Mouse (Mus musculus) CH12.LX (cell line): Measurements from ENCODE around the gene Lypd9. TPM values are rescaled to one million over a fixed set of nuclear protein-coding genes. Genes with fewer than 3 reads are reported as not detected.
A peak's percentile ranks its signal among the peaks of the same experiment; 100 is the strongest.

Experiments used
- DNase-seq: peaks from one replicate; pipeline ENCODE4 v3.0.0-alpha.2; 2013; ENCODE audit errors: extremely low read depth
- H3K27ac ChIP-seq: 2 replicates; pipeline ENCODE4 v1.5.1; 2012; ENCODE audit warnings: low read depth, mild to moderate bottlenecking, control low read depth, moderate library complexity; ENCODE audit not compliant: insufficient read depth
- H3K27me3 ChIP-seq: replicated peaks from 2 replicates; pipeline ENCODE3; 2012; ENCODE audit warnings: inconsistent platforms
- H3K36me3 ChIP-seq, 2 experiments: replicated peaks in 1 of 2; 2 replicates each; pipeline versions ENCODE3 to v1.6.1; 2012; ENCODE audit warnings: inconsistent platforms in 1 of 2, low read length in 1 of 2, mild to moderate bottlenecking in 1 of 2, mixed read lengths in 1 of 2, moderate library complexity in 1 of 2; ENCODE audit not compliant: control insufficient read depth in 1 of 2, insufficient read depth in 1 of 2
- H3K4me1 ChIP-seq, 2 experiments: 2 replicates each; pipeline ENCODE4 v1.6.1; 2012; ENCODE audit warnings: inconsistent platforms in 1 of 2, moderate library complexity in 1 of 2; ENCODE audit not compliant: insufficient read depth in 2 of 2, control insufficient read depth in 1 of 2
- H3K4me2 ChIP-seq: 2 replicates; pipeline ENCODE4 v1.6.1; 2012; ENCODE audit warnings: low read depth, mild to moderate bottlenecking, control low read depth; ENCODE audit not compliant: poor library complexity, insufficient read depth, severe bottlenecking
- H3K4me3 ChIP-seq, 3 experiments: fragments of 150-350 bp in 1 of 3; sonication (generic) in 1 of 3; replicated peaks in 1 of 3; 2 replicates each; pipeline versions ENCODE3 to v1.5.1; 2011 to 2012; ENCODE audit warnings: low read depth in 2 of 3, low read length in 2 of 3, mild to moderate bottlenecking in 2 of 3, moderate library complexity in 2 of 3, control low read depth in 1 of 3, improper control_type of control experiment in 1 of 3, inconsistent platforms in 1 of 3, mixed read lengths in 1 of 3; ENCODE audit not compliant: poor library complexity in 1 of 3
- H3K79me2 ChIP-seq: replicated peaks from 2 replicates; pipeline ENCODE4 v1.6.1; 2012; ENCODE audit warnings: mild to moderate bottlenecking, moderate library complexity; ENCODE audit not compliant: control insufficient read depth, poor library complexity, insufficient read depth, severe bottlenecking; ENCODE audit errors: extremely low read depth
- H3K9ac ChIP-seq: 2 replicates; pipeline ENCODE4 v1.6.1; 2012; ENCODE audit warnings: low read depth, mild to moderate bottlenecking, control low read depth, moderate library complexity; ENCODE audit not compliant: insufficient read depth
- H3K9me3 ChIP-seq: replicated peaks from 2 replicates; pipeline ENCODE3; 2012; ENCODE audit warnings: low read length, inconsistent platforms, mixed read lengths
- RAD21 ChIP-seq: IDR thresholded peaks from 2 replicates; pipeline ENCODE4 v1.6.1; 2011; ENCODE audit warnings: low read depth, mild to moderate bottlenecking, low read length, improper control_type of control experiment, moderate library complexity
- RCOR1 ChIP-seq: conservative IDR thresholded peaks from 2 replicates; pipeline ENCODE4 v1.6.1; 2012; ENCODE audit warnings: low read depth, mild to moderate bottlenecking, inconsistent platforms, low read length, improper control_type of control experiment
- ZC3H11A ChIP-seq: IDR thresholded peaks from 2 replicates; pipeline ENCODE4 v1.6.1; 2012; ENCODE audit warnings: low read depth, mild to moderate bottlenecking, inconsistent platforms, low read length, improper control_type of control experiment
- dilution Hi-C: fragments of 300-500 bp; cut with MboI; formaldehyde crosslinking; loops from 2 replicates; pipeline ENCODE4 v1.14.3; 2020; ENCODE audit warnings: low sequenced_read_pairs; ENCODE audit not compliant: extremely low pct_unique_long_range_greater_than_20kb, extremely low pct_ligation_motif_present
- in situ Hi-C: fragments of 300-500 bp; cut with MboI; formaldehyde crosslinking; loops from 3 replicates; pipeline ENCODE4 v1.14.3; 2019; ENCODE audit warnings: low sequenced_read_pairs, low pct_ligation_motif_present, low pct_unique_long_range_greater_than_20kb, mixed read lengths
- polyA plus RNA-seq: library from polyadenylated mRNA; unstranded; fragments of >175 nt; gene quantifications from 2 replicates; pipeline ENCODE4 v1.2.1, GENCODE M21; 2012; ENCODE audit warnings: low read depth; ENCODE audit not compliant: insufficient read length
- total RNA-seq, 2 experiments: library from RNA; depleted of rRNA; stranded (reverse); fragments of 300-350 nt in 1 of 2; fragments of >200 nt in 1 of 2; gene quantifications; 2 replicates each; pipeline ENCODE4 v1.2.3; 2012 to 2014

The Lypd9 gene
- total and polyA plus RNA-seq, 3 experiments, result not detected

- peak; percentile 11 for DNase-seq
- in situ Hi-C loops, result loop anchor here (5.0 kb wide), 1 partner anchor 32 kb away; the partner anchor contains the start of gene Gm12253
- Histone ChIP-seq H3K4me2 (peak overlapping the region; percentile 11; the same call in 1 of the 2 replicates), H3K9me3 (no peaks in the 10 kb centered on the region), H3K4me3 (no peak overlapping the region), H3K9ac (no peak overlapping the region), H3K36me3 (no peaks in the 10 kb centered on the region), H3K27ac (no peak overlapping the region), H3K4me1 (peaks cover 2 to 3% of the 10 kb centered on the region in 2 experiments; a peak in 1 of 4 replicates), H3K27me3 (peaks cover 88% of the 10 kb centered on the region), H3K79me2 (no peaks in the 10 kb centered on the region)
- TF ChIP-seq RAD21 (no peak), ZC3H11A (no peak), RCOR1 (no peak)
- dilution Hi-C loops, result no loop called here
Measured at GRCm38 (mm10) chr11:58399985-58400645, 52.6 kb downstream of the Lypd9 start.

Other genes starting within 250 kb of the Lypd9 start
Only the 20 nearest of the 22 such genes appear.
- not detected in 2 replicates for gene 4930438A08Rik, start 178.1 kb downstream of the Lypd9 start, total RNA-seq (2012; rRNA removed)
- gene 4930438A08Rik, start 178.1 kb downstream of the Lypd9 start, total RNA-seq (2014; rRNA removed), result not detected in 2 replicates
- gene 4930438A08Rik, start 178.1 kb downstream of the Lypd9 start, polyA plus RNA-seq, result not detected in 2 replicates
- gene Zfp692, start 145.9 kb downstream of the Lypd9 start, total RNA-seq (2012; rRNA removed), result 14.7 and 18.7 TPM in 2 replicates
- 13.1 and 14.2 TPM in 2 replicates for gene Zfp692, start 145.9 kb downstream of the Lypd9 start, total RNA-seq (2014; rRNA removed)
- gene Zfp692, start 145.9 kb downstream of the Lypd9 start, polyA plus RNA-seq, result 17.6 and 17.7 TPM in 2 replicates
- 34.9 and 43.7 TPM in 2 replicates for gene Zfp672, start 122.6 kb downstream of the Lypd9 start, total RNA-seq (2012; rRNA removed)
- gene Zfp672, start 122.6 kb downstream of the Lypd9 start, total RNA-seq (2014; rRNA removed), result 38.8 and 40.5 TPM in 2 replicates
- 27.4 and 31.2 TPM in 2 replicates for gene Zfp672, start 122.6 kb downstream of the Lypd9 start, polyA plus RNA-seq
- gene Sh3bp5l, start 122.2 kb downstream of the Lypd9 start, total RNA-seq (2012; rRNA removed), result 26.1 and 27.7 TPM in 2 replicates
- 18.1 and 18.6 TPM in 2 replicates for gene Sh3bp5l, start 122.2 kb downstream of the Lypd9 start, total RNA-seq (2014; rRNA removed)
- gene Sh3bp5l, start 122.2 kb downstream of the Lypd9 start, polyA plus RNA-seq, result 22.2 and 22.8 TPM in 2 replicates
- not detected in 2 replicates for gene Lypd8, start 73.9 kb downstream of the Lypd9 start, total RNA-seq (2012; rRNA removed)
- gene Lypd8, start 73.9 kb downstream of the Lypd9 start, total RNA-seq (2014; rRNA removed), result not detected in 2 replicates
- gene Lypd8, start 73.9 kb downstream of the Lypd9 start, polyA plus RNA-seq, result not detected in 2 replicates
- not detected in 2 replicates for gene 1810065E05Rik, start 31.8 kb downstream of the Lypd9 start, total RNA-seq (2012; rRNA removed)
- not detected in 2 replicates for gene 1810065E05Rik, start 31.8 kb downstream of the Lypd9 start, total RNA-seq (2014; rRNA removed)
- gene 1810065E05Rik, start 31.8 kb downstream of the Lypd9 start, polyA plus RNA-seq, result not detected in 2 replicates
- not detected in 2 replicates for gene Gm12253, start 20.4 kb downstream of the Lypd9 start, total RNA-seq (2012; rRNA removed)
- not detected in 2 replicates for gene Gm12253, start 20.4 kb downstream of the Lypd9 start, total RNA-seq (2014; rRNA removed)
- not detected in 2 replicates for gene Gm12253, start 20.4 kb downstream of the Lypd9 start, polyA plus RNA-seq
- gene Olfr30, start 9.3 kb upstream of the Lypd9 start, total RNA-seq (2012; rRNA removed), result not detected in 2 replicates
- gene Olfr30, start 9.3 kb upstream of the Lypd9 start, total RNA-seq (2014; rRNA removed), result not detected in 2 replicates
- not detected in 2 replicates for gene Olfr30, start 9.3 kb upstream of the Lypd9 start, polyA plus RNA-seq
- gene Olfr332, start 39.6 kb upstream of the Lypd9 start, total RNA-seq (2012; rRNA removed), result not detected in 2 replicates
- gene Olfr332, start 39.6 kb upstream of the Lypd9 start, total RNA-seq (2014; rRNA removed), result not detected in 2 replicates
- not detected in 2 replicates for gene Olfr332, start 39.6 kb upstream of the Lypd9 start, polyA plus RNA-seq
- gene Olfr331, start 49.6 kb upstream of the Lypd9 start, total RNA-seq (2012; rRNA removed), result not detected in 2 replicates
- gene Olfr331, start 49.6 kb upstream of the Lypd9 start, total RNA-seq (2014; rRNA removed), result not detected in 2 replicates
- gene Olfr331, start 49.6 kb upstream of the Lypd9 start, polyA plus RNA-seq, result not detected in 2 replicates
- gene Olfr330, start 81.9 kb upstream of the Lypd9 start, total RNA-seq (2012; rRNA removed), result not detected in 2 replicates
- not detected in 2 replicates for gene Olfr330, start 81.9 kb upstream of the Lypd9 start, total RNA-seq (2014; rRNA removed)
- not detected in 2 replicates for gene Olfr330, start 81.9 kb upstream of the Lypd9 start, polyA plus RNA-seq
- not detected in 2 replicates for gene Olfr329-ps, start 93.5 kb upstream of the Lypd9 start, total RNA-seq (2012; rRNA removed)
- gene Olfr329-ps, start 93.5 kb upstream of the Lypd9 start, total RNA-seq (2014; rRNA removed), result not detected in 2 replicates
- not detected in 2 replicates for gene Olfr329-ps, start 93.5 kb upstream of the Lypd9 start, polyA plus RNA-seq
- not detected in 2 replicates for gene Olfr328, start 102.7 kb upstream of the Lypd9 start, total RNA-seq (2012; rRNA removed)
- not detected in 2 replicates for gene Olfr328, start 102.7 kb upstream of the Lypd9 start, total RNA-seq (2014; rRNA removed)
- not detected in 2 replicates for gene Olfr328, start 102.7 kb upstream of the Lypd9 start, polyA plus RNA-seq
- not detected in 2 replicates for gene Olfr224, start 117.6 kb upstream of the Lypd9 start, total RNA-seq (2012; rRNA removed)
- gene Olfr224, start 117.6 kb upstream of the Lypd9 start, total RNA-seq (2014; rRNA removed), result not detected in 2 replicates
- not detected in 2 replicates for gene Olfr224, start 117.6 kb upstream of the Lypd9 start, polyA plus RNA-seq
- gene Olfr325, start 124.8 kb upstream of the Lypd9 start, total RNA-seq (2012; rRNA removed), result not detected in 2 replicates
- not detected in 2 replicates for gene Olfr325, start 124.8 kb upstream of the Lypd9 start, total RNA-seq (2014; rRNA removed)
- not detected in 2 replicates for gene Olfr325, start 124.8 kb upstream of the Lypd9 start, polyA plus RNA-seq
- gene Olfr324, start 142.2 kb upstream of the Lypd9 start, total RNA-seq (2012; rRNA removed), result not detected in 2 replicates
- gene Olfr324, start 142.2 kb upstream of the Lypd9 start, total RNA-seq (2014; rRNA removed), result not detected in 2 replicates
- not detected in 2 replicates for gene Olfr324, start 142.2 kb upstream of the Lypd9 start, polyA plus RNA-seq
- not detected in 2 replicates for gene 2210407C18Rik, start 163.2 kb upstream of the Lypd9 start, total RNA-seq (2012; rRNA removed)
- gene 2210407C18Rik, start 163.2 kb upstream of the Lypd9 start, total RNA-seq (2014; rRNA removed), result not detected in 2 replicates
- not detected in 2 replicates for gene 2210407C18Rik, start 163.2 kb upstream of the Lypd9 start, polyA plus RNA-seq
- not detected in 2 replicates for gene Olfr323, start 177.6 kb upstream of the Lypd9 start, total RNA-seq (2012; rRNA removed)
- gene Olfr323, start 177.6 kb upstream of the Lypd9 start, total RNA-seq (2014; rRNA removed), result not detected in 2 replicates
- gene Olfr323, start 177.6 kb upstream of the Lypd9 start, polyA plus RNA-seq, result not detected in 2 replicates
- gene Trim58, start 187.5 kb upstream of the Lypd9 start, total RNA-seq (2012; rRNA removed), result not detected in 2 replicates
- not detected in 2 replicates for gene Trim58, start 187.5 kb upstream of the Lypd9 start, total RNA-seq (2014; rRNA removed)
- gene Trim58, start 187.5 kb upstream of the Lypd9 start, polyA plus RNA-seq, result not detected in 2 replicates
- gene Olfr322, start 205.9 kb upstream of the Lypd9 start, total RNA-seq (2012; rRNA removed), result not detected in 2 replicates
- gene Olfr322, start 205.9 kb upstream of the Lypd9 start, total RNA-seq (2014; rRNA removed), result not detected in 2 replicates
- gene Olfr322, start 205.9 kb upstream of the Lypd9 start, polyA plus RNA-seq, result not detected in 2 replicates